Mouse (Mus musculus) spleen, adult 2 months (tissue): Measurements from ENCODE around the gene Wbp2nl. TPM values are rescaled to one million over a fixed set of nuclear protein-coding genes. Genes with fewer than 3 reads are reported as not detected.

Experiments
- DNase-seq, 2 experiments: peaks; one replicate each; pipeline versions ENCODE4 v3.0.0 to v3.0.0-alpha.2; 2012 to 2021; ENCODE audit warnings: low spot score in 2 of 2, low read depth in 1 of 2
- H3K27ac ChIP-seq: fragments of 200-500 bp; 2 replicates; pipeline ENCODE4 v1.5.1; 2012; ENCODE audit warnings: low read length, inconsistent platforms; ENCODE audit not compliant: insufficient read depth
- H3K27me3 ChIP-seq: fragments of 200-500 bp; 2 replicates; pipeline ENCODE4 v1.6.1; 2012; ENCODE audit warnings: mild to moderate bottlenecking, moderate library complexity, low read length, inconsistent platforms; ENCODE audit not compliant: control insufficient read depth, insufficient read depth
- H3K36me3 ChIP-seq: fragments of 200-500 bp; 2 replicates; pipeline ENCODE4 v1.6.1; 2012; ENCODE audit warnings: mild to moderate bottlenecking, low read length, inconsistent platforms; ENCODE audit not compliant: control insufficient read depth, insufficient read depth
- H3K4me1 ChIP-seq: fragments of 200-500 bp; 2 replicates; pipeline ENCODE4 v1.6.1; 2011; ENCODE audit warnings: inconsistent platforms; ENCODE audit not compliant: control insufficient read depth, insufficient read depth, insufficient read length
- H3K4me3 ChIP-seq: fragments of 200-500 bp; 2 replicates; pipeline ENCODE4 v1.5.1; 2011; ENCODE audit warnings: mild to moderate bottlenecking, inconsistent platforms; ENCODE audit not compliant: insufficient read depth, insufficient read length; ENCODE audit errors: extremely low read depth
- CTCF ChIP-seq: fragments of 200-500 bp; IDR thresholded peaks from 2 replicates; pipeline ENCODE4 v1.5.1; 2011; ENCODE audit warnings: mild to moderate bottlenecking, inconsistent platforms; ENCODE audit not compliant: insufficient read depth, insufficient read length, insufficient replicate concordance; ENCODE audit errors: extremely low read depth
- POLR2A ChIP-seq: fragments of 200-500 bp; IDR thresholded peaks from 2 replicates; pipeline ENCODE4 v1.6.1; 2011; ENCODE audit warnings: low read depth, low read length, inconsistent platforms
- WGBS: fragments of 180-500 bp; shearing (Covaris S2); methylation state at CpG from one replicate; pipeline ENCODE4 v1.1.7; 2018; 5-methylcytosine and 5-hydroxymethylcytosine counted together
- polyA plus RNA-seq: library from polyadenylated mRNA; depleted of rRNA; stranded (reverse); fragments of >200 nt; gene quantifications from 2 replicates; pipeline ENCODE4 v1.2.3, GENCODE M21; 2012

Gene Wbp2nl
- polyA plus RNA-seq, 1 experiment, result 0.07 TPM

GRCm38 (mm10) chr15:82317839-82318238 is 19.1 kb downstream of the Wbp2nl start:
- DNase-seq, result no peak
- Histone ChIP-seq H3K4me3 (no peak overlapping the region), H3K4me1 (no peaks in the 10 kb centered on the region), H3K36me3 (no peaks in the 10 kb centered on the region), H3K27ac (no peak overlapping the region), H3K27me3 (no peaks in the 10 kb centered on the region)
- TF ChIP-seq POLR2A, result no peak
- no peak for TF ChIP-seq CTCF
- WGBS, result 84% methylated on average over 6 of the region's 6 CpGs

GRCm38 (mm10) chr15:82319613-82320012 is 20.9 kb downstream of the Wbp2nl start:
- H3K27ac ChIP-seq, result no peak overlapping the region
- no peaks in the 10 kb centered on the region for H3K4me1 ChIP-seq
- no peak for TF ChIP-seq POLR2A
- TF ChIP-seq CTCF, result no peak
- no peak for DNase-seq
- no peaks in the 10 kb centered on the region for H3K36me3 ChIP-seq
- no peaks in the 10 kb centered on the region for H3K27me3 ChIP-seq
- 72% methylated on average over 1 of the region's 1 CpGs for WGBS
- H3K4me3 ChIP-seq, result no peak overlapping the region

GRCm38 (mm10) chr15:82322195-82322594 is 23.4 kb downstream of the Wbp2nl start:
- Histone ChIP-seq H3K27me3 (no peaks in the 10 kb centered on the region), H3K4me3 (no peak overlapping the region), H3K4me1 (no peaks in the 10 kb centered on the region), H3K27ac (no peak overlapping the region), H3K36me3 (no peaks in the 10 kb centered on the region)
- TF ChIP-seq CTCF (no peak), POLR2A (no peak)
- 82% methylated on average over 8 of the region's 8 CpGs for WGBS
- no peak for DNase-seq

GRCm38 (mm10) chr15:82325382-82325781 is 26.6 kb downstream of the Wbp2nl start:
- no peak for DNase-seq
- H3K27ac ChIP-seq, result no peak overlapping the region
- H3K4me3 ChIP-seq, result no peak overlapping the region
- no peaks in the 10 kb centered on the region for H3K4me1 ChIP-seq
- peaks cover 7% of the 10 kb centered on the region for H3K36me3 ChIP-seq
- WGBS, result 48% methylated on average over 2 of the region's 2 CpGs
- H3K27me3 ChIP-seq, result no peaks in the 10 kb centered on the region
- no peak for TF ChIP-seq POLR2A
- no peak for TF ChIP-seq CTCF

GRCm38 (mm10) chr15:82335194-82335593 is 36.4 kb downstream of the Wbp2nl start:
- TF ChIP-seq CTCF (no peak), POLR2A (no peak)
- H3K27me3 ChIP-seq, result no peaks in the 10 kb centered on the region
- peaks cover 8% of the 10 kb centered on the region; the same call in 1 of the 2 replicates for H3K4me1 ChIP-seq
- peaks cover 16% of the 10 kb centered on the region for H3K36me3 ChIP-seq
- H3K4me3 ChIP-seq, result no peak overlapping the region
- H3K27ac ChIP-seq, result no peak overlapping the region
- WGBS, result 86% methylated on average over 4 of the region's 4 CpGs
- DNase-seq, result no peak

- peaks cover 13% of the 10 kb centered on the region for H3K36me3 ChIP-seq
- no peak for TF ChIP-seq CTCF
- peaks cover 8% of the 10 kb centered on the region for H3K4me1 ChIP-seq
- no peak overlapping the region for H3K27ac ChIP-seq
- H3K27me3 ChIP-seq, result no peaks in the 10 kb centered on the region
- no peak overlapping the region for H3K4me3 ChIP-seq
- WGBS, result 95% methylated on average over 12 of the region's 12 CpGs
- DNase-seq, result no peak
Measured at GRCm38 (mm10) chr15:82336629-82337028, 37.9 kb downstream of the Wbp2nl start.

GRCm38 (mm10) chr15:82337875-82338274 is 39.1 kb downstream of the Wbp2nl start:
- Histone ChIP-seq H3K36me3 (peaks cover 13% of the 10 kb centered on the region), H3K27ac (peak overlapping the region; percentile 15; the same call in 1 of the 2 replicates), H3K4me1 (peaks cover 8% of the 10 kb centered on the region), H3K4me3 (peak overlapping the region; percentile 73), H3K27me3 (no peaks in the 10 kb centered on the region)
- no peak for DNase-seq
- WGBS, result under 1% methylated on average over 4 of the region's 4 CpGs
- no peak for TF ChIP-seq CTCF
- TF ChIP-seq POLR2A, result no peak
